ENCODE assay signal across 19 mouse cellular contexts in the genomic region with DNA sequence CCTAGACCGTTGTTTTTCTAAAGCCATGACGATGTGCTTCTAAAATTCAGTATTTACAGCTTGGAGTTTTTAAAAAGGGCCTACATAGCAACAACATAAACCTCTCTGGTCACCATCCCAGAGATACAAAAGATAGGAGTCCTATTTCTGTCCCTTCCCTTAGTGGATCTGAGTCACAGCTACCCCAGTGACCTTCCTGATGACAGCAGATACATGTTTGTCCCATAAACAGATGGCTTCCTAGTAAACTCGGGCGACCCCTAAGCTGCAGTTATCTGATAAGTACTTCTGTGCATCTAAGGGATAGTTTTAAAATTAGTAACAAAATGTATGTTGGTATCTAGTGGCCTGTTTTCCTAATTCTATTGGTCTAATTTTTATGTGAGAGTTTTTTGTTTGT. TPM values are rescaled to one million over a fixed set of nuclear protein-coding genes. Genes with fewer than 3 reads are reported as not detected.
DNase-seq lines count a peak whose midpoint lies in the region; ATAC-seq and TF ChIP-seq lines count a peak whose summit lies in the region.
"Had no signal": no experiment of that assay in that cellular context is flagged by ENCODE, and none has a peak within 500 bp of the region (broad histone marks: within the 10 kb centered on the region; RNA-seq: fewer than 3 reads in every experiment).

No protein-coding gene starts in this region.

- peak overlapping the region; percentile 82 for H3K27ac ChIP-seq in heart, embryonic 12.5 days (ENCODE audit: poor library complexity, severe bottlenecking)
- peak overlapping the region; percentile 43; the same call in 1 of the 2 replicates for H3K27ac ChIP-seq in kidney, embryonic 16.5 days (ENCODE audit: low read length)
- H3K27ac ChIP-seq in CH12.LX (ENCODE audit: insufficient read depth, low read depth) = peak overlapping the region; percentile 14; the same call in 1 of the 2 replicates
- H3K27ac ChIP-seq: limb, embryonic 15.5 days; midbrain, embryonic 12.5 days; stomach, postnatal 0 days had no signal

- 31% methylated on average over 4 of the region's 4 CpGs for WGBS in heart, embryonic 12.5 days
- 35% methylated on average over 4 of the region's 4 CpGs for WGBS in kidney, embryonic 16.5 days

- dilution Hi-C loops in CH12.LX (cut with MboI; ENCODE audit: extremely low pct_ligation_motif_present, extremely low pct_unique_long_range_greater_than_20kb, low sequenced_read_pairs) = no loop called here

- no peak overlapping the region for H3K4me3 ChIP-seq in heart, embryonic 12.5 days
- no peak overlapping the region for H3K4me3 ChIP-seq in kidney, embryonic 16.5 days (ENCODE audit: low read length)
- H3K4me3 ChIP-seq in CH12.LX (replicated peaks in 1 of 3; ENCODE audit: low read depth in 2 of 3, low read length in 2 of 3, poor library complexity in 1 of 3) = no peak overlapping the region
- H3K4me3 ChIP-seq: limb, embryonic 15.5 days; midbrain, embryonic 12.5 days had no signal

- TF ChIP-seq POLR2A in CH12.LX (IDR thresholded peaks at IDR 0.05; ENCODE audit: low read depth, low read length) = no peak

- TF ChIP-seq CTCF in CH12.LX (conservative IDR thresholded peaks at IDR 0.05 in 1 of 2, IDR thresholded peaks at IDR 0.05 in 1 of 2; ENCODE audit: low read depth in 2 of 2, low read length in 2 of 2) = no peak

- no peaks in the 10 kb centered on the region for H3K9me3 ChIP-seq in heart, embryonic 12.5 days (replicated peaks)
- no peaks in the 10 kb centered on the region for H3K9me3 ChIP-seq in kidney, embryonic 16.5 days (ENCODE audit: low read length)
- H3K9me3 ChIP-seq in CH12.LX (replicated peaks; ENCODE audit: low read length) = peaks cover 15% of the 10 kb centered on the region
- H3K9me3 ChIP-seq: limb, embryonic 15.5 days; midbrain, embryonic 12.5 days had no signal

- H3K9ac ChIP-seq in heart, embryonic 12.5 days = no peak overlapping the region
- H3K9ac ChIP-seq in kidney, embryonic 16.5 days (replicated peaks; ENCODE audit: low read length) = no peak overlapping the region
- H3K9ac ChIP-seq in CH12.LX (ENCODE audit: insufficient read depth, low read depth) = no peak overlapping the region
- H3K9ac ChIP-seq: forebrain, postnatal 0 days; limb, embryonic 15.5 days; midbrain, embryonic 12.5 days had no signal

- TF ChIP-seq EP300 in CH12.LX (IDR thresholded peaks at IDR 0.05; ENCODE audit: low read length) = peak; percentile 25; the same call in 1 of the 2 replicates

- H3K79me2 ChIP-seq in CH12.LX (replicated peaks; ENCODE audit: control insufficient read depth, extremely low read depth, insufficient read depth, poor library complexity, severe bottlenecking) = peaks cover 35% of the 10 kb centered on the region

- H3K4me2 ChIP-seq in heart, embryonic 12.5 days = no peak overlapping the region
- no peak overlapping the region for H3K4me2 ChIP-seq in kidney, embryonic 16.5 days (replicated peaks; ENCODE audit: low read depth, low read length)
- 0 out of 2 replicates have a peak overlapping the region, but pooled peaks have one; percentile 82 for H3K4me2 ChIP-seq in CH12.LX (ENCODE audit: insufficient read depth, low read depth, poor library complexity, severe bottlenecking)
- H3K4me2 ChIP-seq: limb, embryonic 15.5 days; midbrain, embryonic 12.5 days had no signal

- DNase-seq in adrenal gland, adult 2 months = peak; percentile 43
- no peak for DNase-seq in adrenal gland, adult 8-10 months
- no peak for DNase-seq in heart, postnatal 4 days
- no peak for DNase-seq in kidney, postnatal 4 days
- no peak for DNase-seq in CH12.LX (ENCODE audit: extremely low read depth)
- no peak for DNase-seq in frontal cortex, postnatal 36 days (ENCODE audit: low spot score in 2 of 2)
- DNase-seq: cerebellum, adult 18-20 months; cerebellum, postnatal 36 days; forebrain, postnatal 0 days; lung, postnatal 4 days had no signal

- ATAC-seq in heart, embryonic 12.5 days (ENCODE audit: insufficient number of reproducible peaks, low FRiP score) = no peak
- ATAC-seq in kidney, embryonic 16.5 days (ENCODE audit: low FRiP score, low TSS enrichment) = no peak
- ATAC-seq: CD4-positive, CD25-positive, alpha-beta regulatory T cell, adult 4 months; forebrain, postnatal 0 days; hindbrain, embryonic 16.5 days; intestine, postnatal 0 days had no signal

- in situ Hi-C loops in CH12.LX (cut with MboI; ENCODE audit: low pct_ligation_motif_present, low pct_unique_long_range_greater_than_20kb, low sequenced_read_pairs) = no loop called here

- H3K36me3 ChIP-seq in heart, embryonic 12.5 days = no peaks in the 10 kb centered on the region
- H3K36me3 ChIP-seq in kidney, embryonic 16.5 days (ENCODE audit: insufficient read depth, low read length) = no peaks in the 10 kb centered on the region
- peaks cover 0 to 30% of the 10 kb centered on the region in 2 experiments for H3K36me3 ChIP-seq in CH12.LX (replicated peaks in 1 of 2; ENCODE audit: control insufficient read depth in 1 of 2, insufficient read depth in 1 of 2, low read length in 1 of 2)
- H3K36me3 ChIP-seq: limb, embryonic 15.5 days; midbrain, embryonic 12.5 days had no signal

- no peaks in the 10 kb centered on the region for H3K27me3 ChIP-seq in heart, embryonic 12.5 days (replicated peaks)
- no peaks in the 10 kb centered on the region for H3K27me3 ChIP-seq in kidney, embryonic 16.5 days (ENCODE audit: insufficient read depth, low read length)
- no peaks in the 10 kb centered on the region for H3K27me3 ChIP-seq in CH12.LX (replicated peaks)
- H3K27me3 ChIP-seq: limb, embryonic 15.5 days; midbrain, embryonic 12.5 days had no signal

- peaks cover 52% of the 10 kb centered on the region for H3K4me1 ChIP-seq in heart, embryonic 12.5 days (replicated peaks)
- H3K4me1 ChIP-seq in kidney, embryonic 16.5 days (ENCODE audit: insufficient read depth, low read length) = peaks cover 61% of the 10 kb centered on the region
- peaks cover 2 to 43% of the 10 kb centered on the region in 2 experiments; a peak in 3 of 4 replicates for H3K4me1 ChIP-seq in CH12.LX (ENCODE audit: control insufficient read depth in 1 of 2, insufficient read depth in 2 of 2)

- no peak for TF ChIP-seq RAD21 in CH12.LX (IDR thresholded peaks at IDR 0.05; ENCODE audit: low read depth, low read length)

TF ChIP-seq in CH12.LX, 34 proteins besides CTCF, POLR2A, EP300 and RAD21:
- TF ChIP-seq GABPA (IDR thresholded peaks at IDR 0.05; ENCODE audit: insufficient replicate concordance, low read depth, low read length) = no peak
- no peak for TF ChIP-seq MXI1 (IDR thresholded peaks at IDR 0.05; ENCODE audit: low read depth, low read length)
- no peak for TF ChIP-seq IRF4 (IDR thresholded peaks at IDR 0.05; ENCODE audit: low read depth, low read length)
- TF ChIP-seq ZKSCAN1 (IDR thresholded peaks at IDR 0.05; ENCODE audit: borderline replicate concordance, low read depth, low read length) = no peak
- TF ChIP-seq BHLHE40 (IDR thresholded peaks at IDR 0.05; ENCODE audit: low read depth, low read length) = no peak
- no peak for TF ChIP-seq MEF2A (IDR thresholded peaks at IDR 0.05; ENCODE audit: borderline replicate concordance, low read depth, low read length)
- no peak for TF ChIP-seq ETS1 (conservative IDR thresholded peaks at IDR 0.05; ENCODE audit: low read depth, low read length)
- no peak for TF ChIP-seq SMC3 (IDR thresholded peaks at IDR 0.05; ENCODE audit: low read depth, low read length)
- TF ChIP-seq ZMIZ1 (IDR thresholded peaks at IDR 0.05; ENCODE audit: low read depth, low read length) = no peak
- no peak for TF ChIP-seq POLR2AphosphoS2 (IDR thresholded peaks at IDR 0.05; ENCODE audit: low read depth, low read length)
- no peak for TF ChIP-seq TBP (conservative IDR thresholded peaks at IDR 0.05; ENCODE audit: low read depth, low read length)
- TF ChIP-seq CHD2 (IDR thresholded peaks at IDR 0.05; ENCODE audit: low read length) = no peak
- no peak for TF ChIP-seq MAFK (IDR thresholded peaks at IDR 0.05; ENCODE audit: insufficient replicate concordance, low read length)
- no peak for TF ChIP-seq NELFE (IDR thresholded peaks at IDR 0.05; ENCODE audit: low read depth, low read length)
- TF ChIP-seq MAZ (IDR thresholded peaks at IDR 0.05; ENCODE audit: low read depth, low read length) = no peak
- TF ChIP-seq SIN3A (IDR thresholded peaks at IDR 0.05; ENCODE audit: low read length) = no peak

RNA-seq across cellular contexts. Expression of a gene that starts 26.1 kb away (rescaled TPM):
- 100 to 1,000 TPM; 361 to 386 TPM for total RNA-seq in adrenal gland, adult 2 months (2021)
- 229 and 254 TPM in 2 replicates for polyA plus RNA-seq in adrenal gland, adult 2 months (2012; rRNA removed)
- 100 to 1,000 TPM; 320 to 378 (median 351) TPM for total RNA-seq in adrenal gland, adult 8-10 months (2022)
- 202 and 216 TPM in 2 replicates for polyA plus RNA-seq in heart, embryonic 12.5 days (2016; fragmentation: Nextera tagmentation; extraction: Ambion mirVana)
- total RNA-seq in heart, postnatal 4 days (2021) = 100 to 1,000 TPM; 241 to 243 TPM
- polyA plus RNA-seq in kidney, embryonic 16.5 days (2015; fragmentation: Nextera tagmentation; extraction: Ambion mirVana) = 309 and 336 TPM in 2 replicates
- total RNA-seq in CH12.LX (2012; rRNA removed) (54.1 and 99.2 TPM in 2 replicates), CH12.LX (2014; rRNA removed) (31.1 and 35.5 TPM in 2 replicates)
- 81.4 and 84.1 TPM in 2 replicates for polyA plus RNA-seq in CH12.LX (2012; ENCODE audit: insufficient read length, low read depth)
- total RNA-seq: MEL had no signal

Comparison
In these comparisons a context has a peak if more than half of its experiments do, and no peak if none do; other contexts are left out.
1. H3K27ac ChIP-seq: peak in every context shown above with its lines; median percentile 82 in heart, embryonic 12.5 days; 43 in kidney, embryonic 16.5 days; 14 in CH12.LX.